Comparison of ENCODE assay signal across 19 mouse cellular contexts in genomic region chr12:117821394-117821793, GRCm38 (mm10). TPM values are rescaled to one million over a fixed set of nuclear protein-coding genes. Genes with fewer than 3 reads are reported as not detected.
DNase-seq lines count a peak whose midpoint lies in the region; ATAC-seq lines count a peak whose summit lies in the region.
"Had no signal": no experiment of that assay in that cellular context is flagged by ENCODE, and none has a peak within 500 bp of the region (broad histone marks: within the 10 kb centered on the region; RNA-seq: fewer than 3 reads in every experiment).

No protein-coding gene starts in this region.

- H3K4me3 ChIP-seq in hindbrain, embryonic 13.5 days, result no peak overlapping the region
- no peak overlapping the region for H3K4me3 ChIP-seq in hindbrain, embryonic 10.5 days
- H3K4me3 ChIP-seq: hindbrain, embryonic 12.5 days; intestine, embryonic 15.5 days had no signal

- no peaks in the 10 kb centered on the region for H3K4me1 ChIP-seq in hindbrain, embryonic 13.5 days (replicated peaks)
- no peaks in the 10 kb centered on the region for H3K4me1 ChIP-seq in hindbrain, embryonic 10.5 days (replicated peaks)
- H3K4me1 ChIP-seq: hindbrain, embryonic 12.5 days; intestine, embryonic 15.5 days had no signal

- H3K27me3 ChIP-seq in hindbrain, embryonic 13.5 days, result peaks cover 51% of the 10 kb centered on the region
- no peaks in the 10 kb centered on the region for H3K27me3 ChIP-seq in hindbrain, embryonic 10.5 days (ENCODE audit: insufficient read depth, poor library complexity, severe bottlenecking)
- H3K27me3 ChIP-seq: intestine, embryonic 15.5 days had no signal

- H3K27ac ChIP-seq in hindbrain, embryonic 13.5 days, result no peak overlapping the region
- no peak overlapping the region for H3K27ac ChIP-seq in hindbrain, embryonic 10.5 days
- H3K27ac ChIP-seq: hindbrain, embryonic 12.5 days; intestine, embryonic 15.5 days had no signal

- no peaks in the 10 kb centered on the region for H3K36me3 ChIP-seq in hindbrain, embryonic 13.5 days
- no peaks in the 10 kb centered on the region for H3K36me3 ChIP-seq in hindbrain, embryonic 10.5 days
- H3K36me3 ChIP-seq: hindbrain, embryonic 12.5 days; intestine, embryonic 15.5 days had no signal

- WGBS in hindbrain, embryonic 13.5 days, result 77% methylated on average over 1 of the region's 1 CpGs
- WGBS in hindbrain, embryonic 10.5 days, result 74% methylated on average over 1 of the region's 1 CpGs

- no peak overlapping the region for H3K9ac ChIP-seq in hindbrain, embryonic 13.5 days
- H3K9ac ChIP-seq: hindbrain, embryonic 12.5 days; intestine, embryonic 15.5 days had no signal

- DNase-seq in hindbrain, embryonic 10.5 days (ENCODE audit: low spot score), result no peak
- DNase-seq in natural killer cell, adult 2 months (ENCODE audit: low spot score in 2 of 2), result peak; percentile 35 to 58
- DNase-seq in layer of hippocampus, adult 9-10 months (ENCODE audit: low spot score), result no peak
- no peak for DNase-seq in kidney, adult 11 months
- DNase-seq: adrenal gland, adult 8-10 months; adrenal gland, postnatal 25 days; cerebellum, adult 11-12 months; cerebellum, adult 8-10 months; cerebellum, postnatal 10 days; cerebellum, postnatal 36 days; gastrocnemius, postnatal 36 days; heart, postnatal 36 days; kidney, adult 18-20 months had no signal

- 0 out of 2 replicates have a peak, but pooled peaks have one; percentile 24 for ATAC-seq in hindbrain, embryonic 13.5 days (ENCODE audit: low FRiP score)
- ATAC-seq in megakaryocyte, adult 5-6 weeks (ENCODE audit: poor library complexity, severe bottlenecking), result peak; percentile 54
- ATAC-seq: forebrain, embryonic 14.5 days had no signal

- H3K4me2 ChIP-seq in hindbrain, embryonic 13.5 days, result no peak overlapping the region
- H3K4me2 ChIP-seq: heart, embryonic 11.5 days; hindbrain, embryonic 12.5 days; intestine, embryonic 15.5 days had no signal

- H3K9me3 ChIP-seq in hindbrain, embryonic 13.5 days, result no peaks in the 10 kb centered on the region
- H3K9me3 ChIP-seq in hindbrain, embryonic 10.5 days, result no peaks in the 10 kb centered on the region
- H3K9me3 ChIP-seq: hindbrain, embryonic 12.5 days; intestine, embryonic 15.5 days had no signal

RNA-seq across cellular contexts. Expression of gene Cdca7l, which starts 17.3 kb away (rescaled TPM):
- 4.6 and 5.8 TPM in 2 replicates for polyA plus RNA-seq in hindbrain, embryonic 13.5 days (2015; fragmentation: Nextera tagmentation; extraction: Ambion mirVana)
- polyA plus RNA-seq in hindbrain, embryonic 10.5 days (2016; fragmentation: Nextera tagmentation; extraction: Ambion mirVana), result 32.3 and 48.3 TPM in 2 replicates
- total RNA-seq in megakaryocyte, adult 5-6 weeks (2015), result 17.7 and 22.1 TPM in 2 replicates
- 41.9 and 50.9 TPM in 2 replicates for total RNA-seq in megakaryocyte, adult 5-6 weeks (2017)

Comparison
In these comparisons a context has a peak if more than half of its experiments do, and no peak if none do; other contexts are left out.
1. DNase-seq: peak in natural killer cell, adult 2 months (2 of 2); none in hindbrain, embryonic 10.5 days (single experiment), layer of hippocampus, adult 9-10 months (single experiment) and kidney, adult 11 months (single experiment).